Mouse (Mus musculus) forebrain, embryonic 15.5 days (tissue): ENCODE measurements around the gene Apol7e. TPM values are rescaled to one million over a fixed set of nuclear protein-coding genes. Genes with fewer than 3 reads are reported as not detected.
"Not testable (repeated sequence)": the region's sequence is repeated elsewhere in the genome, so short reads cannot be mapped to it uniquely, and the experiment has no call there.

Source experiments
- ATAC-seq: fragments of 200-750 bp; cut with Nextera tagmentation; replicated peaks from 2 replicates; pipeline ENCODE4 v1.8.0; 2017; ENCODE audit warnings: mild to moderate bottlenecking, moderate TSS enrichment, moderate library complexity
- H3K27ac ChIP-seq: fragments of 300-500 bp; sonication (generic); replicated peaks from 2 replicates; pipeline ENCODE4 v1.5.1; 2015; ENCODE audit warnings: mild to moderate bottlenecking, inconsistent platforms
- H3K27me3 ChIP-seq: fragments of 300-500 bp; sonication (generic); 2 replicates; pipeline ENCODE4 v1.6.1; 2015; ENCODE audit warnings: inconsistent platforms
- H3K36me3 ChIP-seq: fragments of 300-500 bp; sonication (generic); 2 replicates; pipeline ENCODE4 v1.6.1; 2015; ENCODE audit warnings: mild to moderate bottlenecking, inconsistent platforms
- H3K4me1 ChIP-seq: fragments of 300-500 bp; sonication (generic); 2 replicates; pipeline ENCODE4 v1.6.1; 2015; ENCODE audit warnings: inconsistent platforms
- H3K4me2 ChIP-seq: fragments of 300-500 bp; sonication (generic); replicated peaks from 2 replicates; pipeline ENCODE4 v1.6.1; 2015; ENCODE audit warnings: mild to moderate bottlenecking, inconsistent platforms
- H3K4me3 ChIP-seq: fragments of 300-500 bp; sonication (generic); 2 replicates; pipeline ENCODE4 v1.5.1; 2015; ENCODE audit warnings: mild to moderate bottlenecking, inconsistent platforms
- H3K9ac ChIP-seq: fragments of 300-500 bp; sonication (generic); replicated peaks from 2 replicates; pipeline ENCODE4 v1.6.1; 2015; ENCODE audit warnings: mild to moderate bottlenecking, inconsistent platforms
- H3K9me3 ChIP-seq: fragments of 300-500 bp; sonication (generic); 2 replicates; pipeline ENCODE4 v1.6.1; 2016; ENCODE audit warnings: inconsistent platforms
- WGBS: fragments of 180-500 bp; shearing (Covaris S2); methylation state at CpG from one replicate; pipeline ENCODE4 v1.1.7; 2015; ENCODE audit warnings: mixed read lengths; 5-methylcytosine and 5-hydroxymethylcytosine counted together
- polyA plus RNA-seq: library from polyadenylated mRNA; unstranded; fragments of >200 nt; fragmentation: Nextera tagmentation; extraction: Ambion mirVana; gene quantifications from 2 replicates; pipeline ENCODE4 v1.2.1, GENCODE M21; 2015

The Apol7e gene
- polyA plus RNA-seq, result not detected in 2 replicates

DNA sequence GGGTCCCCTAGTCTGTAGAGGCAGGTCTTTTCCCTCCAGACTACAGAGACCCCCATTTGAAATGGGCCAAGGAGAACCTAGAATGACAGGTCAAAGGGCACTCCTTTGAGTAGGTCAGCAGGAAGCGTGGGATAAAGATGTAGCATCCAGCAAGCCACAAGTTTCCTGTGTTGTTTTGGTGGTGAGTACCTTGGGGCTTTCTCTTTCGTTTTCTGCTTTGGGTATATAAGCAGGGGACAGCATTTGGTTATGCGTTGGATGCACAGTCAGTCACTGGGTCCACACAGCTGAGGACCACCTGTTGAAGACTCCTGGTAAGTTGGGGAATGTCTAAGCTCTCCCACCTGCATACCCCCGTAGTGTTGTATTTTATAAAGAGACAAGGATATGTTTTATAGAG, at the start of gene Apol7e:
Apol7e (plus strand) TSS at position 202 of the 400 bp plus-strand sequence.
- not testable (repeated sequence) for H3K36me3 ChIP-seq, H3K4me2 ChIP-seq, H3K9me3 ChIP-seq, H3K4me3 ChIP-seq, H3K9ac ChIP-seq, H3K27me3 ChIP-seq, ATAC-seq, H3K27ac ChIP-seq, H3K4me1 ChIP-seq
- 85% methylated on average over 4 of the region's 4 CpGs for WGBS

DNA sequence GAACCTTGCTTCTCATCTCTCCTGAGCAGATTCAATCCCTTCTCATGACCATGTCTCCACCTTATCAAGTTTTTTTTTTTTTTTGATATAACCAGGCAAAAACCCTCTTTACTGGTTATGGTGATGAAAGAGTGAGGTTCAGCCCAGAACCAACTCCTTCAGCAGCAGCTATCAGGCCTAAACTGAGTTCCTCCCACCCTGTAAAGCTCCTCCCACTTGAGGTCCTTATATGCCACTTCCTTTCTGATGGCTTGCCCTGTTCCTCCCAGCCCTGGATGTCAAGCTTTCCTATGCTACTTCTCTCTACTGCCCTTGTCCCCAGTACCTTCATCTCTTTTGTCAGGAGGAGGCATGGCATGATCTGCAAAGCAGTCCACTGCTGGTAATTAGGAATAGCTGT, 47.5 kb upstream of the Apol7e start:
- not testable (repeated sequence) for H3K4me3 ChIP-seq, H3K9me3 ChIP-seq, H3K27ac ChIP-seq, H3K27me3 ChIP-seq, ATAC-seq, H3K36me3 ChIP-seq, H3K4me2 ChIP-seq, H3K4me1 ChIP-seq, H3K9ac ChIP-seq

DNA sequence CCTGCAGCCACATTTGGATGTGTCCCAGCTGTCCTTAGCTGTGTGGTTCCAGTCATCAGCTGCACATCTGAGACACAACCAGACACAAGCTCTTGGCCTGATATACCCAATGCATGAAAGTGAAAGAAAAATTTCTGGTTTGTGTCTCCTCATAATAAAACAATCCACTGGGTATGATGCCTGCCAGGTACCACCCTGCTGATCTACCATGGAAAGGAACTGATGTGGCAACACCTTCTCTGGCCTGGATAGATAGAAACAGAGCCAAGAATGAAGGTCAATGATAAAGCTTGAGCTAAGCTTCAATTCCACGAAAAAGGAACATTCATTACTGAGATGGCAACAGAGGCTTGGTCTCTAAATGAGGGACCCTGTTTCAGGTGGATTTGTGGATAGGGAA, 38.9 kb upstream of the Apol7e start:
- not testable (repeated sequence) for H3K4me3 ChIP-seq, H3K4me1 ChIP-seq, H3K27ac ChIP-seq, H3K4me2 ChIP-seq, H3K9me3 ChIP-seq, ATAC-seq, H3K36me3 ChIP-seq, H3K9ac ChIP-seq, H3K27me3 ChIP-seq
- 100% methylated on average over 1 of the region's 1 CpGs for WGBS

DNA sequence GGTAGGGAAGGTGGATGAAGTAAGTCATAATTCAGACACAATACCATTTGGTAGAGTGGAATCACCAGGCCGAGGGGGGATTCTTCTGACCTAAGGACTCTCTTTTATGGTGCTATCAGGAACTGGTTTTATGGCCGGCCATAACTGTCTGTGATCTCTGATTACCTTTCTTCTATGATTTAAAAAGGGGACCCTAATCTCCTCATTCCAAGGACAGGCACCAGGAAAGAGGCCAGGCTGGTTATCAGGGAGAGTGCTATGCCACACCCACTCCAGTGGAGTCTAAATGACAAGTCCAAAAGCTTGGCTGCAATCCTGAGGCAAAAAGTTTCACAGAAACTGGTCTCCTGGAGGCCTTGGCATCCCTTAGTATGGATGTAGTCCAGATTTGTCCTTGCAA, 36.8 kb upstream of the Apol7e start:
- not testable (repeated sequence) for H3K9ac ChIP-seq, H3K4me1 ChIP-seq, H3K36me3 ChIP-seq, H3K4me3 ChIP-seq, ATAC-seq, H3K27me3 ChIP-seq, H3K9me3 ChIP-seq, H3K27ac ChIP-seq, H3K4me2 ChIP-seq
- WGBS, result 91% methylated on average over 2 of the region's 2 CpGs

DNA sequence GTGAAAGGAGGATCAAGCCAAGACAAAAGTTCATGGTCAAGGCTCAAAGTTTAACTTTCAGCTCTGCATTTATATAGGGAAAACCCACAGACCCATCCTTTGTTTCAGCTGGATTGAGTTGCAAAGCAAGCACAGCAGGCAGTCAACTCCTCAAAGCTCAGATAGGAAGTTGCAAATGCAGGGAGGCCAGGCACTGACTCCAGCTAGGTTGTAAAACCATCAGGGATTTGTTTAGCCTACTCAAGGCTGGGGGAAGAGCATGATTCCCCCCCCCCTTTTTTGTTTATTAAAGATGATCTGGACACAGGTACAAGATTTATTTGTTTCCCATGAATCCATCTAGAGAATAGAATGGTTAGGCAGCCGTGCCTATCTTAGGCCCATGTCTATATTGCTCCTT, 24.6 kb upstream of the Apol7e start:
- H3K9me3 ChIP-seq, H3K9ac ChIP-seq, ATAC-seq, H3K27me3 ChIP-seq, H3K4me3 ChIP-seq, H3K4me1 ChIP-seq, H3K27ac ChIP-seq, H3K36me3 ChIP-seq, H3K4me2 ChIP-seq: not testable (repeated sequence)
- 80% methylated on average over 1 of the region's 1 CpGs for WGBS

DNA sequence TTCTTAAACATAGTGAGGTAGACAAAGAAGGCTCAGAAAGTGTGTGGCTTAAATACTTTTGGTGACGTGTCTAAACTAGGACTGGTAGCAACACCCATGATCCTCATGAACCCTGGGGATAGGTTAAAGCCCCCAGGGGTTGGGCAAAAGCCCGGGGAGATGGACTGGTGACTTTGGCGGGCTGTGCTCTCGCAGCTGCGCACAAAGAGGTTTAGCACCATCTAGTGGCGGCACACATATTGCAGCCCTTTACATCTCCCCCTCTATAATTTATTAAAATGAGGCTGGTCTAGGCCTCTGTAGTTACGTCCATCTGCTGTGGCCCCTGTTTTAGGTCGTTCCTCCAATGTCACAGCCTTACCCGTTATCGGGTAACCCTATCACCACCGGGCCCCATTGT, 14.7 kb upstream of the Apol7e start:
- not testable (repeated sequence) for H3K9me3 ChIP-seq, H3K4me3 ChIP-seq, H3K36me3 ChIP-seq, H3K4me2 ChIP-seq, H3K27ac ChIP-seq, H3K9ac ChIP-seq, H3K4me1 ChIP-seq, H3K27me3 ChIP-seq, ATAC-seq
- WGBS, result 20% methylated on average over 11 of the region's 11 CpGs

DNA sequence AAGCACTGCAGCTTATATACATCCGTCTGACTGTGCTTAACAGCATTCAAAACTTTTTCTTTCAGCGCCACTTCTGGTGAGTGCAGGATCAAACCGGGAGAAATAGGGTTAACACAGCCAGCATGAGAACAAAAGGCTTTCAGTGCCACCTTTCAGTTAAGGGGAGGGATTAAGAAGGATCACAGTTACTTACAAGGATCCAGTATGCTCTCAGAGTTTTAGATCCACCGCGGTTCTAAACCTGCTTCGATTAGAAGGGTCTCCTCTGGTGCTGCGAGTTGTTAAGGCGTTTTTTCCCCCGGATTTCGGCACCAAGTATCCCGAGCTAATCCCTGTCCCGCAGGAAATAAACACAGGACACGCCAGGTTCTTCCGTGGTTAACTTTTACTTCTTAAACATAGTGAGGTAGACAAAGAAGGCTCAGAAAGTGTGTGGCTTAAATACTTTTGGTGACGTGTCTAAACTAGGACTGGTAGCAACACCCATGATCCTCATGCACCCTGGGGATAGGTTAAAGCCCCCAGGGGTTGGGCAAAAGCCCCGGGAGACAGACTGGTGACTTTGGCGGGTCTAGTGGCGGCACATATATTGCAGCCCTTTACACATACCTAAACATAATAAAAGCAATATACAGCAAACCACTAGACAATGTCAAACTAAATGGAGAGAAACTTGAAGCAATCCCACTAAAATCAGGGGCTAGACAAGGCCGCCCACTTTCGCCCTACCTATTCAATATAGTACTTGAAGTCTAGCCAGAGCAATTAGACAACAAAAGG, 6.9 kb upstream of the Apol7e start:
- Histone ChIP-seq H3K4me2 (peak overlapping the region; percentile 41), H3K4me3 (peak overlapping the region; percentile 21)
- WGBS, result 8% methylated on average over 20 of the region's 20 CpGs
- not testable (repeated sequence) for H3K9me3 ChIP-seq, H3K27me3 ChIP-seq, H3K27ac ChIP-seq, H3K9ac ChIP-seq, H3K36me3 ChIP-seq, H3K4me1 ChIP-seq, ATAC-seq

DNA sequence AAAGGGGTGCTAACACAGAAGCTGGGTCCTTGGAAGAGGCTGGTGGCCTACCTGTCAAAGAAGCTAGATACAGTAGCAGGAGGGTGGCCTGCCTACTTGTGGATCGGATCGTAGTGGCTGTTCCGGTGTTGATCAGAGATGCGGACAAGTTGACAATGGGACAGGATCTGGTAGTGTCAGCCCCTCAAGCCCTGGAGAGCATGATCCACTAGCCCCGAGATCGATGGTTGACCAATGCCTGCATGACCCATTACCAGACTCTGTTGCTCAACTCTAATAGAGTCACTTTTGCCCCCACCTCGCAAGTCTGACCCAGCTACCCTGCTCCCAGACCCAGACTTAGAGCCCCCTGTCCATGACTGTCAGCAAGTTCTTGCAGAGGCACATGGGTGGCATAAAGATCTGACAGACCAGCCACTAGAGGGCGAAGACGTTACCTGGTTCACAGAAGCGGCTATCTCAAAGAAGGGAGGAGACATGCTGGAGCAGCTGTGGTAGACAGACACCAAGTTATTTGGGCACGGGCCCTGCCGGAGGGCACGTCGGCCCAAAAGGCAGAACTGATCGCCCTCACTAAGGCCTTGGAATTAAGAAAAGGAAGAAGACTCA, 3.9 kb upstream of the Apol7e start:
- H3K4me3 ChIP-seq, H3K4me2 ChIP-seq, H3K9ac ChIP-seq, H3K27ac ChIP-seq, H3K9me3 ChIP-seq, H3K36me3 ChIP-seq, H3K4me1 ChIP-seq, H3K27me3 ChIP-seq, ATAC-seq: not testable (repeated sequence)
- WGBS, result 53% methylated on average over 13 of the region's 15 CpGs

DNA sequence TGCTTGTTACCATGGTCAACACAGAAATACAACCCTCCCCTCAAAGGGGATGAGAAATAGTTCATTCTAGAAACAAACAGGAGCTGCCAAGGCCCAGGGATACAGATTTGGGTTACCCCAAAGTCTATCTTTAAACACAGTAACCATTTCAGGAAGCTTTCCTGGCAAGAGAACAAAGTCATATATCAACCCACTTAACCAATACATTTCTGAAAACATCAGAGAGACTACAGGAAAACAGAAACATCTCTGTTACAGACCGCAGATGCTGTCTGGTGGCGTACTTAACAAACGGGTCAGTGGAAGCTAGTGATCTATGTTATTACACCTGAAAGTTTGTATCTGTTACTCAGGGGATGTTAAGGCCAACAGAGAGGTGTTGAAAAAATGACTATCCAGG, 6.6 kb downstream of the Apol7e start:
- not testable (repeated sequence) for H3K9ac ChIP-seq, H3K9me3 ChIP-seq, H3K4me2 ChIP-seq, H3K27me3 ChIP-seq, H3K36me3 ChIP-seq, H3K4me3 ChIP-seq, H3K27ac ChIP-seq, ATAC-seq, H3K4me1 ChIP-seq
- WGBS, result 96% methylated on average over 3 of the region's 3 CpGs

DNA sequence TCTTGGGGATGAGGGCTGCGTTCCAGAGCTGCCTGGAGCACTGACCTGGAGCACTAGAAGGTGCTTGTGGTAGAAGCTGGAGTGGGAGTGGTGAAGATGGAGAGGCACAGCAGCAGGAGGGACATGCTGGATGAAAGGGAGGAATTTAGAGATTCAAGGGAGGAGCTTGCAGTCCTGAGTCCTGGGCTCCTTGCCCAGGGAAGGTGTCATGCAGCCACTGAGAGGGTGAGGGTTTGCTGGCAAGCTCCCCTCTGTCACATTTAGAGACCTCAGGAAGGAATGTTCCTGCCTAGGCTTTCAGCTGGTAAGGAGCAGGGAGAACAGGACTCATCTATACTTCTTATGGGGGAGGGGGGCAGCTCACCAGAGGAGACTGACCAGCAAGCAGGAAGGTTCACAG, 10.3 kb downstream of the Apol7e start:
- not testable (repeated sequence) for H3K9ac ChIP-seq, ATAC-seq
- 100% methylated on average over 1 of the region's 1 CpGs for WGBS

DNA sequence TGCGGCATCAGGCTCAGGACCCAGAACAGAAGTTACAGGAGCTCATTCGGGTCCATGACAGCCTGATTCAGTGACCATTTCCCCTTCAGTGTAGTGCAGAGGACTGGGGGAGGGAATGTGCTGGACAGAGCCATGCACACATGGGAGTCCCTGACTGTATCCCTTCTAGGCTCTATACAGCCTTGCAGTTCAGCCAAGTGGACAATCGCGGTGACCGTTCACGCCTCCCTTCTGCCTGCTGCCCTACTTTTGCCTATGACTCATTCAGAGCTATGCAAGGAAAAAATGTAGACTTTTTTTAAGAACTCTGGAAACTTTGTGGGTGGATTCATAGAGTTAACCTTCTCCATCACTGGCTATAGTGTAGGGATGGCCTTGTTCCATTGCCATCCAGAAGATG, 19.6 kb downstream of the Apol7e start:
- not testable (repeated sequence) for H3K27ac ChIP-seq, H3K4me1 ChIP-seq, H3K9me3 ChIP-seq, H3K4me3 ChIP-seq, H3K27me3 ChIP-seq, H3K36me3 ChIP-seq, ATAC-seq, H3K9ac ChIP-seq, H3K4me2 ChIP-seq
- WGBS, result 91% methylated on average over 2 of the region's 6 CpGs

More for the DNA sequence above, 10.3 kb downstream of the Apol7e start:
- not testable (repeated sequence) for H3K27me3 ChIP-seq, H3K27ac ChIP-seq, H3K4me3 ChIP-seq, H3K36me3 ChIP-seq, H3K9me3 ChIP-seq, H3K4me1 ChIP-seq, H3K4me2 ChIP-seq

DNA sequence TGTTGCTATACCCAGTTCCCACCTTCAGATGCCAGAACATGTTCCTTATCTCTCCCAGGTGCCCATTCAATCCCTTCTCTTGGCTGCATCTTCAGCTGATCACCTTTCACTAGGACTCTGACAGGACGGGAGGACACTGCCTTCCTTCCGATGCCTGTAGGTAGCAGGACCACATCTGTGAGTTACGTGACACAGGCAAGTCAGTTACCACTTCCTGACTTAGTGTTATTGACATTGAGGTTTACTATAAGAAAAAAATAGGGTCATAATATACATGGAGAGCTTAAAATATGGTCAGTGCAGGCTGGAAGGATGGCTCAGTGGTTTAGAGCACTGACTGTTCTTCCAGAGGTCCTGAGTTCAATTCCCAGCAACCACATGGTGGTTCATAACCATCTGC, 22.9 kb downstream of the Apol7e start:
- not testable (repeated sequence) for H3K27ac ChIP-seq
- no CpG with 5 or more reads among the region's 3 CpGs for WGBS

More for the DNA sequence above, 22.9 kb downstream of the Apol7e start:
- H3K4me1 ChIP-seq, H3K4me3 ChIP-seq, ATAC-seq, H3K9ac ChIP-seq, H3K9me3 ChIP-seq, H3K36me3 ChIP-seq, H3K27me3 ChIP-seq, H3K4me2 ChIP-seq: not testable (repeated sequence)
